Mouse (Mus musculus) brain, embryonic 14.5 days (tissue): ENCODE results near the gene Glis1.

Experiments used
- CTCF ChIP-seq: fragments of 200-500 bp; IDR thresholded peaks from 2 replicates; pipeline ENCODE4 v1.5.1; 2012; ENCODE audit warnings: inconsistent platforms, mild to moderate bottlenecking, moderate library complexity, borderline replicate concordance; ENCODE audit not compliant: insufficient read depth, insufficient read length; ENCODE audit errors: extremely low read depth
- POLR2A ChIP-seq: fragments of 200-500 bp; IDR thresholded peaks from 2 replicates; pipeline ENCODE4 v1.6.1; 2012; ENCODE audit warnings: mild to moderate bottlenecking, inconsistent platforms, borderline replicate concordance; ENCODE audit not compliant: poor library complexity, insufficient read depth, insufficient read length, severe bottlenecking; ENCODE audit errors: extremely low read depth

DNA sequence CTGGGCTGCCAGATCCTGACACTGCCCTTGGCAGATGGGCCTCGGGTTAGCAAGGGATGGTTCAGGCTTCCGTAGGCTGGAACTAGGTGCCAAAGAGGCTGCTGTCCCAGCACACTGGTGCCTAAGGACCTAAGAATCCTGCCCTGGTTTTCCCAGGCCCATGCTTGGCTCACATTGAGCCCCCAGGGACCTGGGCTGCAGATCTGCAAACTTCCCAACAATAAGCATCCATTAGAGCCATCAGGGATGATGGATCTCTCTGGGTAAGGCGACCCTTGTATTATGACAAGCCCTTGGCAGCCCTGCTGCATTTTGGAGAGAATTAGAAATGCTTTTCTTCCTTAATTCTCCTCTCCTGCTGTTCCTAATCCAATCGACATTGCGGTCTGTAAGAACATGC lies 187.0 kb downstream of the Glis1 start:
- TF ChIP-seq POLR2A (no peak), CTCF (no peak)
